Mouse (Mus musculus) olfactory bulb, adult 2 months (tissue): ENCODE measurements at regions not wholly inside any gene's neighbourhood (a gene's known extent, or its start where the extent isn't known, plus 50 kb on each side); places are given as distances from the start of the nearest gene placed in this dataset.

Experiments used
- CTCF ChIP-seq: fragments of 200-500 bp; IDR thresholded peaks from 2 replicates; pipeline ENCODE4 v1.5.1; 2012; ENCODE audit warnings: low read depth, mild to moderate bottlenecking, low read length, moderate library complexity; ENCODE audit not compliant: insufficient read depth
- POLR2A ChIP-seq: fragments of 200-500 bp; IDR thresholded peaks from 2 replicates; pipeline ENCODE4 v1.6.1; 2012; ENCODE audit warnings: mild to moderate bottlenecking, low read depth, low read length, moderate library complexity; ENCODE audit not compliant: insufficient read depth

DNA sequence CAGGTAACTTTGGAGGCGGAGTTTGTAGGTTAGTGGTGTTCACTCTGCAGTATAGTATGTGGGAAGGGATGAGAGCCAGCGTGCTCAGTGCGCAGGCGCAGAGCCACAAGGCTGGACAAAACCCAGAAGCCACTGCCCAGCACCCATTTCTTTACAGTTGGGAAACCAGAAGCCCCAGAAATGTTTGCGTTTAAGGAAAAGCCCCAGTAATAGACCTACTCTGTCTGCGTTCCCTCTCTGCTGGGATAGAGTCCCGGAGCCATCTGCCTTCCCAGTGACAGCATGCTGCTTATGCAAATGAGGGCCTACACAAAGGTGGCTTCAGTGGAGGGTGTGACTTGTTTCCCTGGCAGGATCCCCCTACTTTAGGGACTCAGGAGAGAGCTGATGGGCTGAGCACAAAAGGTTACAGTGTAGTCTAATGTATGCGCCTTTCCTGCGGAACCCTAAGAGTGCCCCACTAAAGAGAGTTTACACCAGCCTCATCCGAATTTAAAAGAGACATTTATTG is 456.0 kb downstream of the Irx1 start:
- no peak for TF ChIP-seq CTCF
- no peak for TF ChIP-seq POLR2A
